In the genomic region with DNA sequence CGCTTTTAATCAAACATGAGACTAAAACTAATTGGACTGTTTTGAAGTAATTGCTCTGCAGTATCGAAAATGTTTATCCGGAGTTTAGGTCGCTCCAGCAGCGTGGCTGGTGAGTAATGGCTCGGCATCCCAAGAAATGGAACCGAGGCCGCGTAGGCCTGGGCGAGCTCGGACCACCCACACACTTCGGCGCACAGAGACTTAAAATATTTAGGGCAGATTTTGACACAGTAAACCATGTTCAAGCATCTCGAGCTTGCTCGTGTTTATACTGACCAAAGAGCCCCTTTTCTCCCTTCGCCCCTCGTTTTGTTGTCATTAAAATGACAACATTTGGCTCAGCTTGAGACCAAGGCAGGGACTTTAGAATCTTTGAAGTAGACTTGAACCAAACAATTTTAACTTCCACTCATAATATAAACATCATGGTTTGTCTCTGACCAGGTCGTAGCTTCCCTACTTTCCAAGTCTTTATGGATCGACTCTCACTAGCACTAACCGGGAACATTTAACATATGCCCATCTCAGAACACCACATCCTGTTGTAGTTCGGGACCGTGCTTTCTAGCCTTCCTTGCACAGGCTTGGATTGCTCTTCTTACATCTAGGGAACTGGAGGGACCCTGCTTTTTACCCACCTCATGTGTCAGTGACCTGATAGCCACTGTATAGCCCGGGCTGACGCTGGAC, we compare ENCODE assay signal across 20 mouse cellular contexts.
A peak's percentile ranks its signal among the peaks of the same experiment; 100 is the strongest.
DNase-seq lines count a peak whose midpoint lies in the region; ATAC-seq lines count a peak whose summit lies in the region.
"Had no signal": no experiment of that assay in that cellular context is flagged by ENCODE, and none has a peak within 500 bp of the region (broad histone marks: within the 10 kb centered on the region; RNA-seq: fewer than 3 reads in every experiment).

No protein-coding gene starts in this region.

- peak overlapping the region; percentile 54; the same call in 1 of the 2 replicates for H3K27ac ChIP-seq in kidney, embryonic 16.5 days (ENCODE audit: low read length)
- peak overlapping the region; percentile 86 for H3K27ac ChIP-seq in lung, embryonic 16.5 days (ENCODE audit: low read length)
- H3K27ac ChIP-seq in intestine, embryonic 16.5 days (ENCODE audit: low read length): peak overlapping the region; percentile 64
- peak overlapping the region; percentile 71 for H3K27ac ChIP-seq in stomach, embryonic 15.5 days
- H3K27ac ChIP-seq: embryonic facial prominence, embryonic 10.5 days; forebrain, embryonic 12.5 days; hindbrain, embryonic 14.5 days; macrophage; midbrain, embryonic 10.5 days; neural tube, embryonic 12.5 days had no signal

- no peak overlapping the region for H3K4me3 ChIP-seq in kidney, embryonic 16.5 days (ENCODE audit: low read length)
- H3K4me3 ChIP-seq in lung, embryonic 16.5 days (ENCODE audit: low read length): no peak overlapping the region
- H3K4me3 ChIP-seq in intestine, embryonic 16.5 days (ENCODE audit: low read length): no peak overlapping the region
- no peak overlapping the region for H3K4me3 ChIP-seq in stomach, embryonic 15.5 days (replicated peaks)
- H3K4me3 ChIP-seq: embryonic facial prominence, embryonic 10.5 days; forebrain, embryonic 12.5 days; midbrain, embryonic 10.5 days; neural tube, embryonic 12.5 days had no signal

- H3K9me3 ChIP-seq in kidney, embryonic 16.5 days (ENCODE audit: low read length): no peaks in the 10 kb centered on the region
- H3K9me3 ChIP-seq in lung, embryonic 16.5 days (ENCODE audit: control insufficient read depth, low read length): no peaks in the 10 kb centered on the region
- no peaks in the 10 kb centered on the region for H3K9me3 ChIP-seq in intestine, embryonic 16.5 days (ENCODE audit: control insufficient read depth, low read length)
- no peaks in the 10 kb centered on the region for H3K9me3 ChIP-seq in stomach, embryonic 15.5 days
- H3K9me3 ChIP-seq: embryonic facial prominence, embryonic 10.5 days; forebrain, embryonic 12.5 days; midbrain, embryonic 10.5 days; neural tube, embryonic 12.5 days had no signal

- H3K36me3 ChIP-seq in kidney, embryonic 16.5 days (ENCODE audit: insufficient read depth, low read length): no peaks in the 10 kb centered on the region
- H3K36me3 ChIP-seq in lung, embryonic 16.5 days (ENCODE audit: control insufficient read depth, insufficient read depth, low read length): no peaks in the 10 kb centered on the region
- H3K36me3 ChIP-seq in intestine, embryonic 16.5 days (ENCODE audit: control insufficient read depth, insufficient read depth, low read length): no peaks in the 10 kb centered on the region
- no peaks in the 10 kb centered on the region for H3K36me3 ChIP-seq in stomach, embryonic 15.5 days
- H3K36me3 ChIP-seq: embryonic facial prominence, embryonic 10.5 days; forebrain, embryonic 12.5 days; midbrain, embryonic 10.5 days; neural tube, embryonic 12.5 days had no signal

- H3K4me2 ChIP-seq in kidney, embryonic 16.5 days (replicated peaks; ENCODE audit: low read depth, low read length): no peak overlapping the region
- H3K4me2 ChIP-seq in lung, embryonic 16.5 days (ENCODE audit: low read depth, low read length): no peak overlapping the region; the same call in 1 of the 2 replicates
- no peak overlapping the region for H3K4me2 ChIP-seq in intestine, embryonic 16.5 days (ENCODE audit: low read depth, low read length)
- no peak overlapping the region for H3K4me2 ChIP-seq in stomach, embryonic 15.5 days
- H3K4me2 ChIP-seq: forebrain, embryonic 12.5 days; hindbrain, embryonic 14.5 days; neural tube, embryonic 12.5 days had no signal

- no peaks in the 10 kb centered on the region for H3K27me3 ChIP-seq in kidney, embryonic 16.5 days (ENCODE audit: insufficient read depth, low read length)
- H3K27me3 ChIP-seq in lung, embryonic 16.5 days (ENCODE audit: control insufficient read depth, insufficient read depth, low read depth, low read length): no peaks in the 10 kb centered on the region
- no peaks in the 10 kb centered on the region for H3K27me3 ChIP-seq in intestine, embryonic 16.5 days (replicated peaks; ENCODE audit: control insufficient read depth, insufficient read depth, low read length)
- H3K27me3 ChIP-seq in stomach, embryonic 15.5 days (replicated peaks): no peaks in the 10 kb centered on the region
- H3K27me3 ChIP-seq: CH12.LX; forebrain, embryonic 12.5 days; neural tube, embryonic 12.5 days had no signal

- ATAC-seq in kidney, embryonic 16.5 days (ENCODE audit: low FRiP score, low TSS enrichment): peak; percentile 34; the same call in 1 of the 2 replicates
- ATAC-seq in lung, embryonic 16.5 days (ENCODE audit: low read depth): peak; percentile 88
- ATAC-seq in intestine, embryonic 16.5 days: peak; percentile 83
- peak; percentile 75 for ATAC-seq in stomach, embryonic 15.5 days (ENCODE audit: insufficient read depth, low FRiP score, low read depth)

- no peak for DNase-seq in kidney, adult 11 months
- no peak for DNase-seq in lung, adult 18-20 months
- no peak for DNase-seq in embryo, embryonic 11 days
- DNase-seq in adrenal gland, adult 8-10 months: no peak
- DNase-seq: cerebellum, adult 2 months; gastrocnemius, postnatal 10 days; heart, adult 11 months; heart, postnatal 36 days; kidney, adult 8-10 months had no signal

- H3K4me1 ChIP-seq in kidney, embryonic 16.5 days (ENCODE audit: insufficient read depth, low read length): no peaks in the 10 kb centered on the region
- peaks cover 7% of the 10 kb centered on the region; the same call in 1 of the 2 replicates for H3K4me1 ChIP-seq in lung, embryonic 16.5 days (replicated peaks; ENCODE audit: control insufficient read depth, insufficient read depth, low read length)
- H3K4me1 ChIP-seq in intestine, embryonic 16.5 days (ENCODE audit: control insufficient read depth, insufficient read depth, low read length): no peaks in the 10 kb centered on the region
- 0 out of 2 replicates have a peak, but pooled peaks cover 2% of the 10 kb centered on the region for H3K4me1 ChIP-seq in stomach, embryonic 15.5 days
- H3K4me1 ChIP-seq: embryonic facial prominence, embryonic 10.5 days; forebrain, embryonic 12.5 days; midbrain, embryonic 10.5 days; neural tube, embryonic 12.5 days had no signal

- WGBS in kidney, embryonic 16.5 days: 60% methylated on average over 24 of the region's 24 CpGs
- 51% methylated on average over 24 of the region's 24 CpGs for WGBS in lung, embryonic 16.5 days
- 52% methylated on average over 24 of the region's 24 CpGs for WGBS in intestine, embryonic 16.5 days
- 54% methylated on average over 24 of the region's 24 CpGs for WGBS in stomach, embryonic 15.5 days

- no peak overlapping the region for H3K9ac ChIP-seq in kidney, embryonic 16.5 days (replicated peaks; ENCODE audit: low read length)
- 0 out of 2 replicates have a peak overlapping the region, but pooled peaks have one; percentile 1 for H3K9ac ChIP-seq in lung, embryonic 16.5 days (ENCODE audit: low read length)
- no peak overlapping the region for H3K9ac ChIP-seq in intestine, embryonic 16.5 days (ENCODE audit: low read depth, low read length)
- no peak overlapping the region for H3K9ac ChIP-seq in stomach, embryonic 15.5 days
- H3K9ac ChIP-seq: forebrain, embryonic 12.5 days; hindbrain, embryonic 14.5 days; neural tube, embryonic 12.5 days had no signal

Comparison
In these comparisons a context has a peak if more than half of its experiments do, and no peak if none do; other contexts are left out.
1. ATAC-seq: peak in every context shown above with its lines; median percentile 88 in lung, embryonic 16.5 days; 83 in intestine, embryonic 16.5 days; 75 in stomach, embryonic 15.5 days; 34 in kidney, embryonic 16.5 days.